Comparison of ENCODE assay signal across 17 mouse cellular contexts in the genomic region with DNA sequence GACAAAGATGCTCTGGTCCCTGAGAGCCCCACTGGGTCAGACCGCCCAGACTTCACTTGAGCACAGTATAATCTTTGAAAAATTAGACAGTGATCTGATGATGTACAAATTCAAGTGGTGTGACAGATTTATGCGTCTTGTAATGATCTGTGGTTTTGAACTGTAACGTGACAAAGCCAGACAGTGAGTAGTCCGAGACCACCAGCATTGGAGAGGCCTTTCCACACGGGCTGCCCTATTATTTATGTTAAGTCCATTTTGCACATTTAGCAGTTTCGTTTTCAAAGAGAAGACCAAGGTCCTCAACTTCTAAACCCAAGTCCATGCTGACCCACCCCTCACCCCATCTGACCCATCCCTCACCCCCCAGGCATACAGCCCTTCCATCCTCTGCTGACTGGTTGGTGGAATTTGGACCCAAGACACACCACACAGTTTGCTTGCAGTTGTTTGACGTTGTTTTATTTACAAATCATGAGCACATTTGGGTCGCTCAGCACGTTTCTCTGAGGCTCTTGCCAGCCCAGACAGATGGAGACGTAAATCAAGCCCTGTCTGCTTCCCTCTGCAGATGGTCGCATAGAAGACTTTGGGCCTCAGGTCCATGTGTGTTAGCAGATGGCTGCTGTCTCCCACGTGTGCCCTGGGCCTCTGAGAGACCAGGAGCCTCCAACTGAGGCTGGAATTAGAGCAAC.
DNase-seq lines count a peak whose midpoint lies in the region; ATAC-seq lines count a peak whose summit lies in the region.
"Had no signal": no experiment of that assay in that cellular context is flagged by ENCODE, and none has a peak within 500 bp of the region (broad histone marks: within the 10 kb centered on the region; RNA-seq: fewer than 3 reads in every experiment).

No protein-coding gene starts in this region.

- 71% methylated on average over 12 of the region's 12 CpGs for WGBS in hindbrain, embryonic 15.5 days
- WGBS in hindbrain, embryonic 13.5 days: 79% methylated on average over 12 of the region's 12 CpGs

- no peak overlapping the region for H3K9ac ChIP-seq in hindbrain, embryonic 15.5 days
- H3K9ac ChIP-seq in hindbrain, embryonic 13.5 days: no peak overlapping the region
- H3K9ac ChIP-seq: limb, embryonic 13.5 days had no signal

- no peaks in the 10 kb centered on the region for H3K27me3 ChIP-seq in hindbrain, embryonic 15.5 days
- H3K27me3 ChIP-seq in hindbrain, embryonic 13.5 days: no peaks in the 10 kb centered on the region
- H3K27me3 ChIP-seq: limb, embryonic 13.5 days; megakaryocyte, embryonic 14.5 days had no signal

- no peaks in the 10 kb centered on the region for H3K36me3 ChIP-seq in hindbrain, embryonic 15.5 days
- H3K36me3 ChIP-seq in hindbrain, embryonic 13.5 days: no peaks in the 10 kb centered on the region
- H3K36me3 ChIP-seq: embryonic facial prominence, embryonic 10.5 days; limb, embryonic 13.5 days had no signal

- no peak overlapping the region for H3K4me2 ChIP-seq in hindbrain, embryonic 15.5 days
- no peak overlapping the region for H3K4me2 ChIP-seq in hindbrain, embryonic 13.5 days
- H3K4me2 ChIP-seq: limb, embryonic 13.5 days had no signal

- H3K27ac ChIP-seq in hindbrain, embryonic 15.5 days (replicated peaks): no peak overlapping the region
- H3K27ac ChIP-seq in hindbrain, embryonic 13.5 days: no peak overlapping the region
- H3K27ac ChIP-seq: embryonic facial prominence, embryonic 10.5 days; limb, embryonic 13.5 days had no signal

- DNase-seq in lung, postnatal 10 days: peak; percentile 53
- DNase-seq in lung, postnatal 14 days: no peak
- DNase-seq in cerebellum, adult 9-10 months: peak; percentile 81
- peak; percentile 37 to 86 for DNase-seq in layer of hippocampus, postnatal 14 days (ENCODE audit: low spot score in 2 of 2)
- no peak for DNase-seq in urinary bladder, adult 2 months (ENCODE audit: low spot score)
- DNase-seq: adrenal gland, adult 2 months; heart, adult 18-20 months; heart, postnatal 36 days; kidney, postnatal 36 days; retina, postnatal 1 day; thymus, postnatal 36 days had no signal

- no peaks in the 10 kb centered on the region for H3K4me1 ChIP-seq in hindbrain, embryonic 15.5 days (replicated peaks)
- H3K4me1 ChIP-seq in hindbrain, embryonic 13.5 days (replicated peaks): peaks cover 2% of the 10 kb centered on the region; the same call in 1 of the 2 replicates
- H3K4me1 ChIP-seq: embryonic facial prominence, embryonic 10.5 days; limb, embryonic 13.5 days; megakaryocyte, embryonic 14.5 days had no signal

- no peak overlapping the region for H3K4me3 ChIP-seq in hindbrain, embryonic 15.5 days
- no peak overlapping the region for H3K4me3 ChIP-seq in hindbrain, embryonic 13.5 days
- H3K4me3 ChIP-seq: embryonic facial prominence, embryonic 10.5 days; limb, embryonic 13.5 days; megakaryocyte, embryonic 14.5 days had no signal

- H3K9me3 ChIP-seq in hindbrain, embryonic 15.5 days: no peaks in the 10 kb centered on the region
- H3K9me3 ChIP-seq in hindbrain, embryonic 13.5 days: no peaks in the 10 kb centered on the region
- H3K9me3 ChIP-seq: embryonic facial prominence, embryonic 10.5 days; limb, embryonic 13.5 days had no signal

- ATAC-seq in hindbrain, embryonic 15.5 days (ENCODE audit: low FRiP score, low read depth): 0 out of 2 replicates have a peak, but pooled peaks have one; percentile 30
- ATAC-seq in hindbrain, embryonic 13.5 days (ENCODE audit: low FRiP score): no peak
- ATAC-seq in monocyte, adult 5-6 weeks (replicated peaks; ENCODE audit: insufficient number of reproducible peaks, low FRiP score, low TSS enrichment, poor library complexity, severe bottlenecking): no peak

Comparison
In these comparisons a context has a peak if more than half of its experiments do, and no peak if none do; other contexts are left out.
1. DNase-seq: peak in lung, postnatal 10 days (single experiment), cerebellum, adult 9-10 months (single experiment) and layer of hippocampus, postnatal 14 days (2 of 2); none in lung, postnatal 14 days (single experiment) and urinary bladder, adult 2 months (single experiment).